Mouse (Mus musculus) MEL-GATA-1-ER (cell line): ENCODE measurements around the gene Thap7.

Experiments
- DNase-seq: peaks from one replicate; pipeline ENCODE4 v3.0.0-alpha.2; 2012; ENCODE audit warnings: low read depth; ENCODE audit errors: extremely low read depth

Gene Thap7

DNA sequence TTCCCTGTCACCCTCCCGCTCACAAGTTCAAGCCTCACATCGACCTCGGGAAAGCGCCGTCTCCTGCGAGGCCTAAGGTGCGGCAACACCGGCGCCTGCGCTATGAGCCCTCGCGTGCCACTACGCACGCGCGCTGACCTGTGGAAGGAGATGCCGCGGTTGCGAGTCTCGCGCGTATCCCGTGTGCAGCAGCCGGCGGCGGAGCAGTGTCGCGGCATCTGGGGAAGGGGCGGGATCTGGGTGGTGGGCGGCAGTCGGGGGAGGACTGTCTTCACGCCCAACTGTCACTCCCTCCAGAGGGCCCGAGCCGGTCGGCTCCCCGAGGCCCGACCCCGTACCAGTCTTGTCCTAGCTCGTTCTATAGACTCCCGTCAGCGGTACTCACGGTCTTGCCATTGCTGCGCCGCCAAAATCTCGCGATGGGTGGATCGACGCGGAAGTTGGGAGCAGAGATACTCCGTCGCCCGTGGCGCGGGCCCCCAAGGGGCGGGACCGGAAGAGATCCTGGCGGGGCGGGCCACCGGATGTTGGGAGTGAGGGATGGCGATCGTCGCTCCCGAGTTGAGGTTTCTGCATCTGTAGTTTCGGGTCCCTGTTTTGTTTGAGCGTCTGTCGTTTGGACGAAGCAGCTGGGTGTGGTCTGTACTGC lies at the start of gene Thap7:
Gene Thap7 (minus strand): TSS at position 497 of the 649 bp plus-strand sequence.
- DNase-seq = peak; percentile 87

DNA sequence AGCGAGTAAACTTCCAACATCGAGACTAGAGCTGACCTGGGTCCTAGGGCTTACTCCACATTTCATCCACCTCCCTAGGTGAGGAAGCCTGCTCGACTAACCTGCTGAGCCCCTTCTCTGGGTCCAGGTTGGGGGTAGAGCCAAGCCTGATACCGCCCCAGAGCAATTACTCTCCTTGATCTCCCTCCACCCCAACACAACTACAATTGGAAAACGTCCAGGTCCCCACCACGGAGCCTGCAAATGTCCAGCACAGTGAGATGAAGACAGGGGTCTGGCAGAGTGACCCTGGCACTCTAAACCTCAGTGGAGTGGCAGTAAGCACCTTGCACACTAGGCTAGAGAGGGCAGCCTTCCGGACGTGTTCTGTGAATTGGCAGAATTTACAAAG lies 45.9 kb upstream of the Thap7 start:
- no peak for DNase-seq

DNA sequence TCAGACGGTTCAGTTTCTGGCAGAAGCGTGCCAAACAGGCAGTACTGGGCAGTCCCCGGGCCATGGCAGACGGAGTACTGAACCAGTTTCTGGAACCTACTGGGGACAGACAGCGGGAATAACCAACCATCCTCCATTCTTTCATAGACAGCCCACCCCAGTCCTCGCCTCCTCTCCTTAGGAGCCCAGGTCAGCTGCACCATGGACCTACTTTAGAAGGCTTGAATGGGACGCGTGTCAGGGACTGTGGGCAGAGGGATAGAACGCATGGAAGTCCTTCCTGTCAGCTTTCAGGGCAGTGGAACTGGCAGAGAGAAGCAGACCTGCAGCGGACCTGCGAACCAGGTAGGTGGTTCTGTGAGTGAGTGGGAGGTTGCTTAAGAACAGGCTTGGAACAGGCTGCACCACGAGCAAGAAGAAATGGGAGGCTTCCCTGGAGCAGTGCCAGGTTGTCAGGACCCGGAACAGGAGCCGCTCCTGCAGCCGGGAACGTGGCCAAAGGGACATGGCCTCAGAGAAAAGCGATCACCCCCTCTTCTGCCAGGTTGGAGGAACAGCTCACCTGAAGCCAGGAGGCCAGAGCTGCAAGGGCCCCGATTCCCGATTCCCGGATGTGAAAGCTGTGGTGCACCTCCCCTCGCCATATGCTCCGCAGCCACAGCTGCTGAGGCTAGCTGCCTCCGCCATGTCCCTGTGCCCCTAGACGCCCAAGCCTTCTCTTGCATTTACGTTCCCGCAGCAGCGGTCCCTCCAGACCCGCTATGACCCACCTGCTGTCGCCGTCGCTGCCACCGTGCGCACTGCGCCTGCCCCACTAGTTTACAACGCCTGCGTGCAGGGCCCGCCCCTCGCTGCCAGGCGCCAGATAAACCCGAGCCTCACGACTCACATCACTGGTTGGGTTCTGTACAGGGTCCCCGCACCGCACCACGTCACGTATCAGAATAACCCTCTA lies 45.2 kb upstream of the Thap7 start:
- DNase-seq = peak; percentile 53

DNA sequence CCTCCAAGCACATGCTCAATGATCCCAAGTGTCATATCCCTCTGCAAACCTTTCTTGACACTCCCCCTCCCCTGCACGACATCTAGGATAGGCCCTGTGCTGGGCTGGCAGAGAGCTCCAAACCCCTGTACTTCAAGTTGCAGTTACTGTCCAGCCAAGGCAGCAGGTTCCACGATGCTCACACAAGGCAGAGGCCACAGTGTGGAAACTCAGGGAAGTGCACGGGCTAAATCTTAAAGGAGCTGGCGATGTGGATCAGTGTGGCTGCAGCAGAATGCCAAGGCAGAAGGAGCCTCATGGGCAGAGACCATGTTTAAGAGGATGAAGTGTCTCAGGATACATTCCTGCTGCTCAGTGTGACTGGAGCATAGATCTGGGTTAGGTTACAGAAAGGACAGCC lies 35.2 kb upstream of the Thap7 start:
- DNase-seq = no peak

DNA sequence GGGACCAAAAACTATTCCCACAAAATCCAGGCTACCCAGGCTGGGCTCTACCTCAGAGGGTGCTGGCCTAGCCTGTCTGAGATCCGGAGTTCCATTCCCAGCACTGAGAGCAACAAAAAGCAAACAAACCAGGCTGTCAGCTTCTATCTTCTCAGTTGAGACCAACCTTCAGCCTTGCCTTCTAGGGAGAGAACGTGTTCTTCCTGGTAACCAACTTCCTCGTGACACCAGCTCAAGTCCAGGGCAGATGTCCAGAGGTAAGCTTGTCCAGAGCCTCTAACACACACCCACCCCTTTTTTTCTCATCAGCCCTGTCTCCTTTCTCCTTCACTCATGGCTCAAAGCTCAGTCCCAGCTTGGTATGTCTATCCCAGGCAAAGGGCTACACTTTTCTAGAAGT lies 33.8 kb upstream of the Thap7 start:
- no peak for DNase-seq

DNA sequence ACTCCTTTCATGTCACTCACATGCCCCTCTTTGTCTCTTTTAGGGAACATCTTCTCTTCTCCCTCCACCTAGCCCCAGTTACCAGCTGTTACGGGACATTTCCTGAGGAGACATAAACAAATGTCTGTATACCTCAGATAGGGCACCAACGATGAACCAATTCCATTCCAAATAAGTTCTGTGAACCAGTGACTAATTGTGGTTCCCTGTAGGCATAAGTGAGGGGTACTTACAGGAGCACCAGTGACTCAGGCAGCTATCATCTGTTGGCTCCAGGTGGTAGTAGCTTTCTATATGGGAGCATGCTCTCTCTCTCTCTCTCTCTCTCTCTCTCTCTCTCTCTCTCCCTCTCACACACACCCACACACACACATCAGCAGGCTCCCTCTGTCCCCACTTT lies 33.3 kb upstream of the Thap7 start:
- DNase-seq = no peak

DNA sequence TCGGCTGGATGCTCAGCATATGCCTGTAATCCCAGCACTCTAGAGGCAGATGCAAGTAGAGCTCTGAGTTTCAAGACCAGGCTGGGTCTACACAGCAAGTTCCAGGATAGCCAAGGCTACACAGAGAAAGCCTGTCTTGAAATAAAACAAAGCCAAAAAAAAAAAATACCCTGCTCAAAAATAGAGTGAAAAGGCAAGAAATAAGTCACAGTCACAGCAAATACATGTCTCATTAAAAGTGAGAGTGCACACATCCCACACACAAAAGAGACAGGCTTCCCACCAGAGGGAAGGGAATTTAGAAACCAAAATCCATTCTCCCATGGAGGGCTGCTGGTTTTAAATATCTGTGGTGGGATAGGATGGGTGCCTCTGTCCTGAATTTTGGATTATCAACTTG lies 32.6 kb upstream of the Thap7 start:
- DNase-seq = no peak

DNA sequence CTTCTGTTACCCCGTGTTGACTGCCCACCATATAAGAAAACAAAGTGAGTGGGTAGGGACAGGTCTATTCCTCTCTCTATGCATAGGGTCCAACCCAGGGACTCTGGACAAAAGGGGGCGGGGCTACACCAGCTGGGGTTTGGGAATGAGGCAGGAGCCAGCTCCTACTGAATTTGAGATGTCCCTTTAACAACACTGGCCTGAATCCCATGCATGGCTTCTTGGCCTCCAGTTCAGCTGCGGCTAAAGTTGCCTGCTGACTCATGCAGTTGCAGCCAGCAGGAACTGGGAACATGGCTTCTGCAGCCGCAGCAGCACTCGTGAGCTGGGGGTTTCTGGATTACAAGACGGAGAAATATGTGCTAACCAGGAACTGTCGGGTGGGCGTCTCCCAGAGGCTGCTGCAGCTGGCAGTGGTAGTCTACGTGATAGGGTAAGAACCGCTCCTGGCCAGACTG lies 30.8 kb upstream of the Thap7 start, which contains the start of gene P2rx6:
Gene P2rx6 (plus strand): TSS at position 135 of the 458 bp plus-strand sequence.
- DNase-seq = no peak

DNA sequence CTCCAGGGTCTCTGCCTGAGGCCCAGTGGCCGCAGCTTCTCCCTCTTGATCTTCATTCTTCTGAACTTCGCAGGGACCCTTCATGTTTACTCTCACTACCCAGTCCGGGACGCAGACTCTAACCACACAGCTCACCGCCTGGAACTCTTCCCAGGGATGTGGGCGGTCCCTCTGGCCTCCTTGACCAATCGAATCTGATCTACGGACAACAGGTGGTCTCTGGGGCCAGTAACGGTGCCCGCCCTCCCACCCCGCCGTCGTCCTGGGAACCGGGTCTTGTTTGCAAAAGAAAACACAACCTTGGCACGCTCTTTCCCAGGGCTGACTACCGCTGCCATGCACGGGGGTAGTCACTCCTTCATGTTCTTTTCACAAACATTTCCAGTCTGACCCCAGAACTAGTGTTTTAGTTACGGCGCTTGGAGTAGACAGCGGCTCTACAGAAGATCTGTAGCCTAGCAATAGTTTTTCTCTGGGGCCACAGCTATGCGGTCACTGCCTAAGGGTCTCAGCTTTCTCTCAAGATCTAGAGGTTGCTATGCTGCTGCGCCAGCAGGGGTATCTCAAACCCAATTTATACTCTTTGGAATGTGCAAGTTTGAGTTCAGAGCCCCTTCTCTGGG lies 30.3 kb upstream of the Thap7 start, which contains the start of gene Lrrc74b:
Gene Lrrc74b (minus strand): TSS at position 120 of the 623 bp plus-strand sequence.
- no peak for DNase-seq

DNA sequence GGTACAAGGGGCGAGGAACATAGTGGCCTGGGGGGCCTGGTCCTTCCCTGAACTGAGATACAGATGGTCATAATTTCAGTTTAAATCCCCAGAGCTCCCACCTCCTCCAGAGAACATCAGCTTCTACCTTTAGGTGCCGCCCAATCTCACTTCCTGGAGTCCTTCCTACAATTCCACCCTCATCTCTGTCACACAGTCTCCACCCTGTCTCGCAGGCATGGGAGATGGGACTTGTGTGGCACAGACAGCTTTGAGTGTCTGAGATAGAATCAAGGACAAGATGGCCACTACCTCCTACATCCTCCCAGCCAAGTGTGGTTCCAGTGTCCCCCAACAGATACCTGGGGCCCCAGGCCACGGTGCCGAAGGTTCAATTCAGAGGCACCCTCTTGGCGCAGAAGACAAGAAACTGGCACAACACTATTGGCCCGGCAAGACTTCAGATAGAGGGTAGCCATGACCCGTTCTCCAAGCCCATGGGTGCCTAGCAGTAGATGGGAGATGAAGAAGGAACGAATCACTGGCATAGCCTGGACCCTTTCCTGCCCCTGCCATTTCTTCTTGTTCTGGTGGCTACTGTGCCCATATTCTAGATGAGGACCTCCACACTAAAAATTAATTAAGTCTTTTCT lies 28.6 kb upstream of the Thap7 start:
- no peak for DNase-seq

DNA sequence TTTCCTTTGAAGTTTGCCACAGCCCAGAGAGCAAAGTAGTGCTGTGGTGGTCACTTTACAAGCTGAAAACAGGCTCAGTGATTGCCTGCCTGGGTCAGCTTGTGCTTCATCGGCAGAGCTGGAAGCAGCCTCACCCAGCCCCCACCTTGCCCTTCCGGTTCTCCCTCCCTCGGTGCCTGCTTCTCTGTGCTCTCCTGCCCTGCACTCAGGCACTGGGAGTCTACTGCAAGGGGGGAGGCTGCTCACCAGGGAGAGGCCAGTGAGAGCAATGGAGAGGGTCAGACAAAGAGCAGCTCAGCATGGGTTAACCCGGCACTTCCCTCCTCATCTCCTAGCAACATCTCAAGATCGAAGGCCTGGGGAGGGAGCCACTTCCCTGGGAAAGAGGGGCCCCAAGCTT lies 27.9 kb upstream of the Thap7 start:
- no peak for DNase-seq

DNA sequence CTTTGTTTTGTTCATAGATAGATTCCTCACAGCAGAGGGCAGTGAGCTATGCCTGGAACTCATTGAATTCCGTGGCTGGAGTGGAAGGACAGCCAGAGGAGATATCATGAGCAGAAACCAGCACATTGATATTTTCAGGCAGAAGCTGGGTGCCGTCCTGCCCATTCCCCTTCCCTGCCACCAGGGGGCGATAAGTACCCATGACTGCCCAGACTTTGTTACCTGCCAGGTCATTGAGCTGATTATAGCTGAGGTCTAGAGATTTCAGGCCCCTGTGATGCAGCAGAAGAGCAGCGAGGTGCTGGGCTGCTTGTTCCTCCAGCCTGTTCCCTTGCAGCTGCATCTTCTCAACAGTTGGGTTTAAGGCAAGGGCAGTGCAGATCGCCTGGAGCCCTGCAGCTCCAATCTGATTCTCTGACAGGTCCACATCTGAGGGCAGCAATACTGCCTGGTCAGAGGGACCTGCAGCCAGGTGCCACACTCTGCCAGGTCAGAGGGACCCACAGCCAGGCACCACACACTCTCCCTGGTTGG lies 27.1 kb upstream of the Thap7 start:
- DNase-seq = no peak

DNA sequence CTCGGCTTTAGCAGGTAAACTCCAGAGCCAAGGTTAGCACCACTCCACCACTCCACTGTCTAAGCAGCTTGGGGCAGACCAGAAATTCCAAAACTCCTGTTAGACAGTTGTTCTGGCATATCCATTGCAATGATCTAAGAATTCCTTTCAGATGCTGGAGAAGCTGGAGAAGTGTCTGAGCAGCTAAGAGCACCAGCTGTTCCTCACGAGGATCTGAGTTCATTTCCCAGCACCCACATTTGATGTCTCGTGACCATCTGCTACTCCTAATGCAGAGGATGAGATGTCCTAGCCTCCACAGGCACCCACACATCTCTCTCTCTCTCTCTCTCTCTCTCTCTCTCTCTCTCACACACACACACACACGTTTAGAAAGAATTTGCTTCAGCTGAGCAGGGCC lies 26.0 kb upstream of the Thap7 start:
- DNase-seq = no peak

DNA sequence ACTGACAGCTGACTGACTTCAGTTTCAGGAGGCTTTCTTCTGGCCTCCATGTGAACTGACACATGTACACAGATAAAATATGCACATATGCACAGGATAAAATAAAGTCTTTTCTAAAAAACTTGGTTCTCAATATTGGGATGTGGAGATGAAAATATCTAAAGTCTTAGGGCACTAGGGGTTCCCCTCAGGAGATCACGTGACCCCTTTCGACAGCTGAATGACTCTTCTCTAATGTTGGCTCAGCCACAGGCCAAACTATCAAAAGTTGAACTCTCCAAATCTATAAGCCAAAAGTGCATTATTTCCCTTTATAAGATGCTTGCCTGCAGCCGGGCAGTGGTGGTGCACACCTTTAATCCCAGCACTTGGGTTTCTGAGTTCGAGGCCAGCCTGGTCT lies 25.2 kb upstream of the Thap7 start:
- DNase-seq = no peak

DNA sequence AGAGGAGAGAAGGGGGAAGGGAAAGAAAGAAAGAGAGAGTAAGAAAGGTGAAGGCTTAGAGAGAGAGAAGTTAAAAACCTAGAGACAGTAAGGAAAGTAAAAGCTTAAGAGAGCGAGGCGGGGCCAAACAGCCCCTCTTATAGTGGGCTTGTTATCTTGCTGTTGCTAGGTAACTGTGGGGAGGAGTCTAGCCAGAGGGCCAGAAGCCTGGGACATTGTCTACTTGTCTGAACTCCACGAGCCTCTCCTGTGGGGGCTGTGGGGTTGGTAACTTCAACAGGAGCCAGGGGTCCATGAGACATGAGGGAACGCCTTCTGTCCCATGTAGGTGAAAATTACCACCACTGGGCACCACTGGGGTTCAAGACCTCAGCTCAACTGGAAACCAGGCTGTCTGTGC lies 23.8 kb upstream of the Thap7 start:
- DNase-seq = peak; percentile 71

DNA sequence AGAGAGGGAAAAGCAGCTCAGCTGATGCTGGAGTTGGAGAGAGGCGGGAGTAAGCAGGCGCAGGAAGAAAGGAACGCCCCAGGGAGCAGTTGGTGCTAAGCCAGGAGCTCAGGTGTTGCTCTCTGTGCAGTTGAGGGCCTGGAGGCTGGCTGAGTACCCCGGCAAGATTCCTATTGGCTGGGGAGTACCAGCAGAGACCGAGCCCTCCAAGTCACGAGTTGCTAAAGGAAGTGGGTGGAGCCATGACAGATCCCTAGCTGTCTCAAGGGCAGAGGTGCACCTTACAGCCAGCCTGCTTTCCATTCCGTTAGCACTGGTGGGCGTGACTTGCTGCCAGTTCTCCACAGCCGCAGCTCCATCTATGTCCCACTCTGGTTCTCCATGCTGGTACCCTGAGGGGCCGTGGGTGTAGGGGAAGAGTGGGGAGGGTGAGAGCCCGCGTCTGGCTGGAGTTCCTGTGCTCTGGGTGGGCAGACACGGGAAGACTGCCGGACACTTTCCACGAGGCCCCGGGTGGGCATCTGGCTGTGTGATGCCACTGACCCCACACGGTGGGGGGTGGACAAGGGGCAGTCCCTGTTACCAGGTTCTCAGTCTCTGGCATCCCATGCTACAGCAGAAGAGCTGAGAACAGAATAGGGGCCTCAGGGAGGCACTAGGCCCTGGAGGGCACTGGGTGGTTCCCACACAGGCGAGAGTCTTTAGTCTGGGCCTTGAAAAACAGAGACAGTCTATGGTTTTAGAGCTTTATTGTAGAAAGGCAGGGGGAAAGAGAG lies 23.2 kb upstream of the Thap7 start:
- DNase-seq = peak; percentile 89

DNA sequence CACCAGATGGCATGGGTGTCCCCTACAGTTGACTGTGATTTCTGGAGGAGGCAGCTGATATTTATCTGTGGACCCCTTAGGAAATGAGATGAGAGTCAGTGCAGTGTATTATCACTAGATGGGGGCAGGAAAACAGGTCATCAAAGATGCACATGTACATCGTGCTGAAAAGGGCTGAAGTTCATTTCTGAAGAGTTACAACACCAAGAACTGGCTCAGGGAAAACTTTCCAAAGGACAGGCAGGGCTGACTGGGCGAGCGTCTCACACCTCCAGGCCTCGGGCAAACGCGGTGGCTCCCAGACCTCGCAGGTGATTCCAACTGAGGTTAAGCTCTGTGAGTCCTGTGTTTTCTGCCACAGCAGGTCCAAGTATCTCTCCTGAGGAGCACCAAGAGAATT lies 21.9 kb upstream of the Thap7 start:
- no peak for DNase-seq

DNA sequence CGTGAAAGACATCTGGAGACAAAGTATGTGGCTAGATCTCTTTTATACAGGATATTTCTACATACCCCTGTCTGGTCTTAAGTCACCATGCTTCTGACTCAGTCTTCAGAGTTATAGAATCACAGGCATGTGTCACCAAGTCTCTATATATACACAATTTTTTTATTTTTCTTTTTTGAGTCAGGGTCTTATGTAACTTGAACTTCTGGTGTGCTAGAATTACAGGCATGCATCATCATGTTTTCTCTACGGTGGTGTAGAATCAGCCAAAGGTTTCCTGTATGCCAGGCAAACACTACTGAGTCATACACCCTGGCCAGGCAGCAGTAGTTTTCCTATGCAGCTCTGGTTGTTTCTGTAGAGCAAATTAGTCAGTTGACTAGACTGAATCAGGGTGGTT lies 11.7 kb upstream of the Thap7 start:
- DNase-seq = no peak

DNA sequence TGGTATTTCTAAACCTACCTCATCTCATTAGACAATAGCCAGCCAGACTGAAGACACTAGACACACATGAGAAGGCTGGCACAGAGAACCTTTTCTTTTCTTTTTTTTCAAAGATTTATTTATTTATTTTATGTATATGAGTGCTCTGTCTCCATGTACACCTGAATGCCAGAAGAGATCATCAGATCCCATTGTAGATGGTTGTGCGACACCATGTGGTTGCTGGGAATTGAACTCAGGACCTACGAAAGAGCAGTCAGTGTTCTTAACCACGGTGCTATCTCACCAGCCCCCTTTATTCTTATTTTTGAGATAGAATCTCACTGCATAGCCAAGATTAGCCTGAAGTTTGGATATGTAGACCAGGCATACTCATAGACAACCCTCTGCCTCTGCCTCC lies 5.6 kb upstream of the Thap7 start:
- no peak for DNase-seq

DNA sequence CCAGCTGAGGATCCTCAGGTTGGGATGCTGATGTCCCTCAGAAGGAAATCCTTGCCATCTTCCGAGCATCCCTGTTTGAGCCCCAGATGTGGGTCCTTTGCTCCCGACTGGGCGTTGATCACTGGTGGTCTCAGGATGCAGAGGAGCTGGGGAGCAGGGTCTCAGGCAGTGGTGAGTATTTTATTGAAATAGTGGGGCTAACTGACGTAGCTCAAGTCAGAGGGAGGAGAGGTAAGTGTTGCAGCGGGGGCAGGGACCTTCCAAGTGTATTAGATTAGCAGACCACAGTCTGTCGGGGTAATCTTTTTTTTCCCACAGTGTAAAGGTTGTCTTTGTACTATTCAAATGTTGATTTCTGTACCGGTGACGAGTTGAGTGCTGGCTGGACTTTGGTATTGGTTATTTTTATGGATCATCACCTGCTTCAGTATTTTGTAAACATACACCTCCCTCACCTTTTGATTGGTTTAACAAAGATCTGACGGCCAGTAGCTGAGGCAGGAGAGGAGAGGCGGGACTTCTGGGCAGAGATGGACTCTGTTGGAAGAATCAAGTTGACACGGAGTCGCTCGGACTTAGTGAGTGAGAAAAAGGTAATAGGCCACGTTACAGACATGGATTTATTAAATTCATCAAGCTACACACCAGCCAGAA lies 1.9 kb upstream of the Thap7 start:
- DNase-seq = no peak
